Mouse (Mus musculus) urinary bladder, adult 2 months (tissue): ENCODE measurements around the gene Smim24. TPM values are rescaled to one million over a fixed set of nuclear protein-coding genes. Genes with fewer than 3 reads are reported as not detected.

ENCODE experiments used
- DNase-seq: peaks from one replicate; pipeline ENCODE4 v3.0.0; 2022; ENCODE audit warnings: low spot score
- polyA plus RNA-seq: library from polyadenylated mRNA; depleted of rRNA; stranded (reverse); fragments of >200 nt; gene quantifications from 2 replicates; pipeline ENCODE4 v1.2.3, GENCODE M21; 2012; rRNA removed

Smim24 gene
- 5.0 and 6.9 TPM in 2 replicates for polyA plus RNA-seq

DNA sequence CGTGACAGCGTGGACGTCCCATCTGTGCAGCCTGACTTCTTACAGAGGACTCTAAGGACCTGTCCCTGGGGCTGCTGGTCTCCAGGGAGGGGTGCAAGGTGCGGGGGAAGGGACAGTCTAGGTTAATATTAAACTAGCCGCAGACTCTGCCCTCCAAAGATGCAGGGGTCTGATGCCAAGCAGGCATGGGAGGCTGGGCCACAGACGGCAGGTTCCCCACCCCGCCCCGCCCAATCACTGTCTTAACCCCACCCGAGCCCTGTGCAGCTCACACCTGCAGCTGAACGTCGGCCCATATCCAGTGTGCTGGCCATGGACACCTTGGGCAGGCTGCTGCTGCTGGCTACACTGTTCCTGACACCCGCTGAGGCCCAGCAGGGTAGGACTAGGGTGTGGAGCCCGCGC lies at the start of gene Smim24:
Smim24 (plus strand) TSS at position 271 of the 405 bp plus-strand sequence.
- no peak for DNase-seq

DNA sequence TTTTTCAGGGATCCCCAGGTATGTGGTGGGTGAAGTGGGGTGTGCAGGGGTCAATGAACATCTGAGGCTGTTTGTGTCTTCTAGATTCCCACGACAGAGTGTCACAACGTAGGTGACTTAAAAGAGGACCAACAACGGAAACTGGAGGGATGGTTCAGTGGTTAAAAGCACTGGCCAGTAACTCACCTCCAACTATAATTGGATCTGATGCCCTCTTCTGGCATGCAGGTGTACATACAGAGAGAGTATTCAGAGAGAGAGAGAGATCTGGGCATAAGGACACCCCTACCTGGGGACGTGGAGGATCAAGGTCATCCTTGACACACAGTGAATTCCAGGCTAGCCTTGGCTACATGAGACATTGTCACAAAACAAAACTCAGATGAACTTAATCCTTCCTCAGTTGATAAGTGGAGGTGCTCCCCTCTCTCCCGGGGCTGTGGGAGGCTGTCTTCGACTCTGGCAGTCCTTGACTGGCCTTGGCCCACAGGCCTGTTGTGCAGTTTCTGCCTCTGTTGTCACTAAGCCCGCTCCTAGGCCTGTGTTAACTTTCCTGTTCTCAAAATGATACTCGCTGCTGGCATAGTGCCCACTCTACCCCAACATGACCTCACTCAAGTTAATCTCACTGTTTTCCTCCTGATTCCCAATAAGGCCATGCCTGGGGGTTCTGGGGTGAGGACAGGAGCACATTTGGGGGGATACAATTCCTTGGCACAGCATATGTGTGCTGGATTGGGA lies 48.3 kb upstream of the Smim24 start:
- no peak for DNase-seq

DNA sequence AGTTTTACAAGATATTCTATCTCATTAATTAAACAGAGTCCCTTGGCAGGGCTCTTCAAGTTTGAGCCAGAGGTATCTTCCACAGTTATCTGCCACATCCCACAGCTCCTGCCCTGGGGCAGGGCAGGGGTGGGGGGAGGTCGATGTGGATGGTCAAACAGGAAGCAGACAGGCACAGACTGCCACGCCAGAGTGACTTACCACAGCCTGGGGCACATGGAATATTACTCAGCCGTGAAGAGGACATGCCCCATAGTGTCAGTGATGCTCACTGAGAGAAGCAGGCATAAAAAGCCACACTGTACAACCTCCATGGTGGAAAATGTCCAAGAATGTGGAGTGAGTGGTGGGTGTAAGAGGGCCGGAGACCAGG lies 47.7 kb upstream of the Smim24 start:
- no peak for DNase-seq

DNA sequence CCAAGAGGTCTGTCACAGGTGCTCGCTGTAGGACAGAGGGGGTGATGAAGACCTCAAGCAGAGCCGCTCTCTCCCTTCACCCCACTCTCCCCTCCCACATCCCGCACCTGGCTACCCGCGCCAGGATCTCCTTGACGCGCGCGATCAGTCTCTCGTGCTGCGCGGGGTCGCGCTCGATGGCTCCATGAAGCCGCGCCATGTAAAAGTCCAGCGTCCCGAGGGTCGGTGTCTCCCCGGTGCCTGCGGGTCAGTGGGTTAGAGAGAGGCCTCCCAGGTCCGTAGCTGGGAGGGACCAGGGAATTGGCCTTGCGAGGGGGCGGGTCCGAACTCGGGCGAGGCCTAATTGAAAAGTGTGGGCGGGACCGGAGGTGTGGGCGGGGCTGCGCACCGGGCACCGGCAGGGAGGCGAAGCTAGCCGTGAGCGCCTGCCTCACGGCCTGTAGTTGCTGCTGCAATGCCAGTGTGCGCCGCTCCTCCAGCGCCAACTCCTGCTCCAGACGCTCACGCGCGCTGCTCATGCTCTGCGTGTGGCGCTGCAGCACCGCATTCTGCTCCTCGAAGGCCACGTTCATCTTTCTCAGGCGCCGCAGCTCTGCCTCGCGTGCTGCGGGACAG lies 46.3 kb upstream of the Smim24 start:
- peak; percentile 51 for DNase-seq

DNA sequence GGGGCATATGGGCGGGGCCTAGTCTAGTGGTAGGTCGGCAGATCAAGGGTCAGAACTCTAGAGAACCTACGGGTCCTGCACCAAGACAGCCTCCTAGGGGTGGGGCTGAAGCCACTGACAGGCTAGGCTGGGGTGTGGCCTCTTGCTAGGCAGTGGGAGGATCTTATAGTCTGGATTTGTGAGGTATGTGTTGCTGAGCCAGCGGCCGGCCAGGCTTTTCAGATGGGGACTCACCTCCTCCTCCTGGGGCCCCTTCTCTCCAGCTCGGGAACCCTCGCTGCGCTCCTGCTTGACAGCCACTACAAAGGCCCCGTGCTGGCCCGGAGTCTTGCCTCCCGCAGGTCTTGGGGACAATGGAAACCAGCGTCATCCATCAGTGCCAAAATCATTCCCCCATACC lies 43.7 kb upstream of the Smim24 start:
- no peak for DNase-seq

DNA sequence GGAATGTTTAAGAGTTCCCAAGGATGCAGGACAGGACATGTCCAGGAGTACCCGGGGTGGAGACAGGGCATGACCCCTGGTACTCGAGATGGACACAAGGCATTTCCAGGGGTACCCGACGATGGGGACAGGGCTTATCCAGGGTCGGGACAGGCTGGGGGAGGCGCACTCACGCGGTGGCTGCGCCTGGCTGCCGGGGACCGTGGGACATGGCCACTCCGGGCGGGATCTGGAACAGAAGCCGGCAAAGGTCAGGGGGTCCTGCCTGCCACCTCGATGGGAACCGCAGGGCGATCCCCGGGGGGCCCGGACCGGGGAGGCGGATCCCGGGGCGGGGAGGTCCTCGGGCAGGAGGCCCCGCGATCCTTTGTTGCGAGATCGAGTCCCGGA lies 42.9 kb upstream of the Smim24 start:
- DNase-seq, result no peak

DNA sequence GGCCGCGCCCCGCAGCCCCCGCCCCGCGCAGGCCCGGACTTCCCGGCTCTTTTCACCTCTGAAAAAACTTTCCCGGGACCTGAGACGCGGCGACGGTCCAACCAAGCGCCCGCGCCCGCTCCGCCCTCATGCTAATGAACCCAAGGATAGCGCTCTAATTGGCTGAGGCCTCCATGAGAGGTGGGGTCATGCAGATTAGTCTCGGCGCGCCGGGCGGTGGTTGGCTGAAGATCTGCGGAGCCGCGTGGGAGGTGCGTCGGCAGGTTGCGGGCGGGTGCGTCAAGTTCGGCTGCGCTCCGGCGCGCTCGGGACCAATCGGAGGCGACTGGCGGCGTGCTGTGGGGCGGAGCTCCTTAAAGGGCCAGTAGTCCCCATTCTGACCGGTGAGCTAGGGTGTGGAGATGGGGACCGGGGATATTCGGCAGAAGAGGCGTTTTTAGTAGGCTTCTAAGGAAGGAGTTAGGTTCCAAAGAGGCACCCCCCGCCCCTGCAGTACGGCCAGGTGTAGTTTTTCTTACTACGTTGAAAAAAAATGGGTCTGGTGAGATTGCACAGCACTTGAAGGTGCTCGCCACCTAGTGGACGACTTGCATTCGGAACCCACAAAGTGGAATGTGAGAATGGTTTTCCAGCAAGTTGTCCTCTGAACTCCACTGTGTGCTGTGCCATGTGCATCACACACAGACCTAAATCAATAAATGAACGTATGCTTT lies 42.3 kb upstream of the Smim24 start, which contains the start of gene Hmg20b:
Hmg20b (minus strand) TSS at position 130 of the 713 bp plus-strand sequence.
- peak; percentile 96 for DNase-seq

DNA sequence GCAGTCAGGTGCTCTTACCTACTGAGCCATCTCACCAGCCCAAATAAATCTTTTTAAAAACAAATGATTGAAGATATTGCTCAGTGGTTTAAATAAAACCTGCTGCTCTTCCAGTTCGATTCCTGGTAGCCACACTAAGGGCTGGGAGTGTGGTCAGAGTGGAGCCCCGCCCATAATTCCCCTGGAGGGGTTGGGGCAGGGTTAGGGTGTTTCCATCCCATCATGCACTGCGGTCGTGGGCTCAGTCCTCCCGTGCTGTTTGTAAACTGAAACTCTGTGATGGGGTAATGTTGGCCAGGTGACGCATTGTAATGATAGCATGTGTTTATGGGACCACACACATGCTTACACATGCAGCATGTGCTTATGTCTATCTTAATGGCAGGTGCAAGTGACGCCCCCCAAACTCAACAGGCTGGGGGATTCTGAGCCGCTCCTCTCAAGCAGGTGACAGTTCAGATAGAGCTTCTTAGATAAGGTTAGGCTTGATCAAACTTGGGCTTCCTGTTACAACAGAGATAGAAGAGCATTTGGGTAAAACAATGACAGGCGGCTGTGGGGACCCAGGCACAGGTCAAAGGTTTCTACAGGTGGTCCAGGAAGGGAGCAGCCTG lies 41.1 kb upstream of the Smim24 start:
- no peak for DNase-seq

DNA sequence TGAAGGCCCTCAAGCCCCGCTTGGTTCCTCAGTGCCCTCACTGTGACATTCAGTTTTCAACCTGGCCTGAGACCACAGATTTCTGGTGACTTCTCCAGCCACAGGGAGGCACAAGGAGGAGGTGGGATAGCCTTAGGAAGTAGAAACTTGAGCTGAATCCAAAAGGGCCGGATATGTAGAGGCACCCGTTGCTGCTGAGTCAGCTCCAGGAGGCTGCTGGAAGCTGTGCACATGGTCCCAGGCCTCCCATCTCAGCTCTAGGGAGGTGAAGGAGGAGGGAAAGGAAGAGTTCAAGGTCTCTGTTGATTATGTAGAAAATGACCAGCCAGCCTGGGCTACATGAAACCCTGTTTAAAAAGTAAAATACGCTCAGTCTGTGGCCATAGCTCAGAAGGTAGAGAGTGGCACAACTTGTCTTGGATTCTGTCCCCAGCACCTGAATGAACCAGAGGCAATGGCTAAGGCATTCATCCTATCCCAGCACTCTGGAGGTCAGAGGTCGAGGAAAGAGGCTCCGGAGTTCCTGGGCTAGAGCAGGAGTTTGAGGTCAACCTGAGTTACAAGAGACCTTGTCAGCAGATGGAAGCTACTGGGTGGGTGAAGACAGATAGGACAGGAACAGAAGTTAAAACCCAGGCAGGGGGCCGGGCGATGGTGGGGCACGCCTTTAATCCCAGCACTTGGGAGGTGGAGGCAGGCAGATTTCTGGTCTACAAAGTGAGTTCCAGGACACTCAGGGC lies 37.9 kb upstream of the Smim24 start:
- DNase-seq, result no peak

DNA sequence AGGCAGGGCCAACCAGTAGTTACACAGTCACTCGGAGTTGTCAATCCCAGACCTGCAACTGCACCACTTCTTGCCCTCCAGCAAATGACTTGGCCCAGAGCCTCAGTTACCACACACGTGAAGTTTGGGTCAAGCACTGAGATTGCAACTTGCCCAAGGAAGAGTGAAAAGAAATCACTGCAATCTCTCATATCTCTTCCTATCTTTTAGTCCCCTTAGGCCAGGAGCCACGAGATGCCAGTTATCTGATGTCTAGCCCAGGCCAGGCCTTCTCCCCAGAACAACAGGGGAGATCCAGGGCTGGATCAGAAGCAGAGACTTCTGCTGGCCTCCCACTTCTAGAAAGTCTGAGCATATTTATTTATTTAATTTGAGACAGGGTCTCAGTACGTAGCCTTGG lies 37.3 kb upstream of the Smim24 start:
- no peak for DNase-seq

DNA sequence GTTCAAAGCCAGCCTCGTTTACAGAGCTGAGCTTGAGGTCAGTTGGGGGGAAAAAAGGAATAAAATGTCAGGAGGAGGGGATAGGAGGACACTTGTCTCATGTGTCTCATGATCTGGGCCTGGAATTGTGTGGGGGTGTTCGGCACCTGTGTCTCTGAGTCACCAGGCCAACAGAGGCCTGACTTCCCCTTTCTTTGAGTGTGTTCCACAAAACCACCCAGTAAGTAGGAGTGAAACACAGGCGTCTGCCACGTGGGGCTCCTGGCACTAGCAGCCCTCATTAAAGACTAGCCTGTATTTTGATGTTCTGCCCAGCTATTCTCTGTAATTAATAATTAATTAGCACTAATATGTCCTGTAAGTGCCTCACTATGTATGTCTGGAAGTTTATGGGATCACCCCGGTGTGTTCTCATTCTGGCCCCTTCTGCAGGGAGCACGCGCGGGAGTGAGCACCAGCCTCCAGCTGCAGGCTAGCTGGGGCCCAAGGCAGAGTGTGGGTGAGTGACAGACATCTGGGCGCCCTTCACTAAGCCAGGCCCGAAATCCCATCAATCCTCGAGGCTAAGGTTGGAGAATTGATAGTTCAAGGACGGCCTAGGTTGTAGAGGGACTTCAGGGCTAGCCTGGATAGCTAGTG lies 36.4 kb upstream of the Smim24 start:
- DNase-seq, result no peak

DNA sequence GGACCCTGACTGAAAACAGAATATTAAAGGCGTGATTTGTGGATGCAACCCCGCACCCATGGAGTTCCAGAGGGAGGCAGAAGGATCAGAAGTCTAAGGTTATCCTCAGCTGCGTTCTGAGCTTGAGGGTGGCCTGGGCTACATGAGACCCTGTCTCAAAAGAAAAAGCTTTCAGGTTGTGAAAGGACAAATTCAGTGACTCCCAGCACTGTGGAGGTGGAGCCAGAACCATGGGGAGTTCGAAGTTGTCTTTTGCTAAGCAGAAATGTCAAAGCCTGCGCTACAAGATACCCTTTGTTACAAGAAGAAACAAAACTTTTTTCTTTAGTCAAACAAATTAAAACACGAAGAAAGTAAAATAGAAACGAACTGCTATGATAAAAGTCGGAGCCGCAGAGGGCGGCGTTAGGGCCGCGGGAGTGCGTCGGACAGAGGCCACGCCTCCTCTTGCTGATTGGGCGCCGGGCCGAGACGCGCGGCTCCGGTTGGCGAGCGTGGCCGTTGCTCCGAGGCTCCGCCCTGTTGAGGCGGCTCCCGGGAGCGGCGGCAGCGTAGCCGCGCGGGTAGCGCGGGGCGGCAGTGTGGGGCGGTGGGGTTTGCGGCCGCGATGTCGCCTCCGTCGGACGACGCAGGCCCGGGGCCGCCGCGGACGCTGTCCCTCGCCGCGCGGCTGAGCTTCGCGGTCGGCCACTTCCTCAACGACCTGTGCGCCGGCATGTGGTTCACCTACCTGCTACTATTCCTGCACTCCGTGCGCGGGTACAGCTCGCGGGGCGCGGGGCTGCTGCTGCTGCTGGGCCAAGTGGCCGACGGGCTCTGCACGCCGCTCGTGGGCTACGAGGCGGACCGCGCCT lies 35.6 kb upstream of the Smim24 start, which contains the start of gene Mfsd12:
Mfsd12 (plus strand) TSS at position 501 of the 854 bp plus-strand sequence.
- peak; percentile 81 for DNase-seq

DNA sequence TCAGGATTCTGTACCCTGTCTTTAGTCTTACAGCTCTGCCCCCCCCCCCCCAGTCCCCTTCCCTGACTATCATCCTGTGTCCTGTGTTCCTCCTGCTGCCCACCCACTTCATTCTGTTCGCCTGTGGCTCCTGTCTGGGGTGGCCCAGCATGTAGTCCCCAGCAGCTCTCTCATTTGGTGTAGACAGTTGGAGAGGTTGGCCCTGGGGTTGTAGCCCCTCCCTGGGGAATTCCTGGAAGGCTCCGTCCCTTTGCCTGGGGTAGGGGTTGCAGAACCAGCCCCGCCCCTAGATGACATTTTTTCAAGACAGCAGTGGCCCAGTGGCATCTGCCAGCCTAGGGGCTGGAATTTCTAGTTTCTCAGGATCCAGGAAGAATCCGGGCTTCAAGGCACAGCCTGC lies 34.6 kb upstream of the Smim24 start:
- DNase-seq, result no peak

DNA sequence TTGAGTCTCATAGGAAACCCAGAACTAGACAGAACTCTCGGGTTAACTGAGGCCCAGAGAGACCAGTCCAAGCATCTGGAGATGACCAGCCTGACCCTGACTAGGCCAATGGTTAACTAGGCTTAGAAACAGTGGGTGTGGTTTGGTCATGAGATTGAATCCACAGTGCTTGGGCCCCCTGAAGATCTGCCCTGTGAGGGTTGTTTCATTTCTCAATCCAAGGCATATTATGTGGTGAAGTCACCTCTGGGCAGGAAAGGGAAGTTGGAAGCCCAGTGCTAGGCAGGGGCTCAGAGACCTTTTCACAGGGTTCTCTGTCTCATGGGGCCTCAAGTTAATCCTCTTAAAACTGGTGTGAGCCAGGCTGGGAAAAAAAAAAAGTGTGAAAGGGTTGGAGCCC lies 34.0 kb upstream of the Smim24 start:
- no peak for DNase-seq

DNA sequence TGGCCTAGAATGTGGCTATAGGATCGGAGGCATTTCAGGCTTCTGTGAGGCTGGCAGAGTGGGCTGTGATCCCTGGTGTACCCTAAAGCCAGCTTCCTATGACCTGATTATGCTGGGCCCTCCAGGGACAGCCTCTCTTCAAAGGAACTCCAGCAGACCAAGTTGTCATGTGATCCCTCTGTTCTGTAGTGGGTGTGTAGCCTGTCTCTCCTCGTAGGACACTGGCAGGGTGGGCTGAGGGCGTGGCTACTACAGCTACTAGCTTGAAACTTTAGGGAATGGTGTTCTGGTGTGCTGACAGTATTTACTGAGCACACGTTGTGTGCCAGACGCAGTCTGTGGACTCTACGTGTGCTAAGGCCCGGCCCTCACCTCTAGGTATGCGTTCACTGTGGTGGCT lies 32.1 kb upstream of the Smim24 start:
- DNase-seq, result no peak

DNA sequence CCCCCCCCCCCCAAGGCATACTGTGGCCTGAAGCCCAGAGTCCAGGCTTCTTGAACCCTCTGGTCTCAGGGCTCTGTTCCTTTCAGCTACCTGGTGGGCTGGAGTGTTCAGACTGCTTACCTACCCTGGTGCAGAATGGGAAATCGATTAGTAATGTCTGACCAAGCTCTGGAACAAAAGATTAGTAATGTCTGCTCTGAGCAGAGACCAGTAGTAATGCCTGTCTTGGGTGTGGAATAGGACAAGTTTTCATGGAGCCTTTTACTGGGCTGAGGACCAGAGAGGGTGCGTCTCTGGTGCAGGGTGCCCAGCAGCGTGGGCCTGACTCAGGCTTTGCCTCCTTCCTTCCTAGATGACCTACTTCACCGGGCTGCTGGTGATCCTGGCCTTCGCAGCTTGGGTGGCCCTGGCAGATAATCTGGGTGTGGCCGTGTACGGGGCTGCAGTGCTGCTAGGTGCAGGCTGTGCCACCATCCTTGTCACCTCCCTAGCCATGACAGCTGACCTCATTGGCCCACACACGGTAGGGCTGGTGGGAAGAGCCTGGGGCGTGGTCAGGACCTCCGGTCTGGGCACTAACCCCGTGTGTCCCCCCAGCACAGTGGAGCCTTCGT lies 30.4 kb upstream of the Smim24 start:
- no peak for DNase-seq

DNA sequence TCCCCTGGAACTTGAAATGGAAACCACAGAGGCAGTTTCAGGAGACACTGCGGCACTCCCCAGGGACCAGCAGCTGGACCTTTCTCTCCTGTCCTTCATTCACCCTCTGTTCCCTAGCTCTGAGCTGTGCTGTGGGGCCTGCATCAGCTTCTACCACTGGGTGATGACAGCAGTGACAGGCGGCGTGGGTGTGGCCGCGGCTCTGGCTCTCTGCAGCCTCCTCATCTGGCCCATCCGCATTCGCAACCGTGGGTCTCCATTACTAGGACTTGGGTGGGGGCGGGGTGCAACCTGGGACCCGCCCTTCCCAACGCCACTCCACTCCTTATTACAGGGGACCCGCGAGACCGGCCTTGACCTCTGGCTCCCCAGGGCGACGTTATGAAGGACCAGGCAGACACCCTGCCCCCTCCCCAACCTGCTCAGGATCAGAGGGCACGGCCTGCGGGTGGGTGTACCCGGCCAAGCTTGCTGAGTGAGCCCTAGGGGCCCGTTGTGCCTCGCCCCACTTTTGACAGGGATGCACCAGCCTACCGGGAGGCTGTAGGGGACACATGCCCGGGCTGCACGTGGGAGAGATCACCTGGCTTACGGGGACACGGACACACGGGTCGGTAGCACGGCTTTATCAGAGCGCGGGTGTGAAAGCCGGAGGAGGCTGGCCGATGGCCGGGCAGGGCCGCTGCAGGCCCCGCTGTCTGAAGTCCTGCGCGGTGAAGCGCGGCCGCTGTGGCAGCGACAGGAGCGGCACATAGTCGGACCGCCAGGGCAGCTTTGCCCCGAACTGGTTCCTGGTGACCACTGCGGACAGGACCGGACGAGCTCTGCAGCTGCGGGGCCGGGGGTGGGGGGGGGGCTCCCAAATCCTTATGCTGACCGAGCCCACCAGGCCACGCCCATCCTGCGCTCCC lies 29.2 kb upstream of the Smim24 start:
- no peak for DNase-seq

DNA sequence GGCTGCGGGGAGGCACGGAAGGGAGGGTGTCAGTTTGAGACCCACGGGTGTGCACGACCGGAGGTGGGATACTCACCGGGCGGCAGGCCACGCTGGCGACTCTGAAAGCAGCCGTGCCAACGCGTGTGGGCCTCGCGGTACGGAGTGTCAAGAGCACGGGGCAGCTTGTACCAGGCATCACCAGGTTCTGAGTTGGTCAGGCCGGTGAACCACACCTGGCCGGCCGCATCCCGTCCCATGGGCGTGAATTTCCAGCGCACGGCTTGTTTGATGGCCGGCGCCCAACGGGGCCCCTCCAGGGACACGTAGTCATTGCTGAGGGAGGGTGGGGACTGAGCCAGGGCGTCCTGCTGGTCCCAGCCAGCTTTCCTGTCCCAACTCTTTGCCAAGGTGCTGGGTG lies 28.2 kb upstream of the Smim24 start:
- DNase-seq, result no peak

DNA sequence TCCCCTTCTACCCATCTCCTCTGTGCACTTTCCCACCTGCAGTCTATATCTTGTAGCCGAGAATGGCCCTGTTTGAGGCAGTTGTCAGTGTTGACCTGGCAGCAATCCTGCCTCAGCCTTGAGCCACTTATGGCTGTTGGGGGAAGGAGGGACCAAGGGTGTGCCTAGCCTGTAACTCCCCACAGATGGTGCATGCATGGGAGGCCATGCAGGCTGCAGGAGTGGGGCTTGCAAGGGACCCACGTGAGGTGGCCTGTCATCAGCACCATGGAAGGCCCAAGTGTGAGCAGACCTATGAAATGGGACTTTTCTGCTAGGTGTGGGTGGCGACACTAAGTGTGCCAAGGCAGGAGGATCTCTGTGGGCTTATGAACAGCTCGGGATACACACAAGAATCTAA lies 27.8 kb upstream of the Smim24 start:
- DNase-seq, result no peak
